Mouse (Mus musculus) neural tube, embryonic 10.5 days (tissue): ENCODE data around the gene Lrrc75a.

Experiments
- DNase-seq: peaks from one replicate; pipeline ENCODE4 v3.0.0-alpha.2; 2017; ENCODE audit warnings: low spot score; ENCODE audit errors: extremely low spot score

Gene Lrrc75a

GRCm38 (mm10) chr11:62621586-62622283 lies 26.6 kb downstream of the Lrrc75a start:
- DNase-seq = no peak

GRCm38 (mm10) chr11:62621079-62621478 lies 27.2 kb downstream of the Lrrc75a start:
- DNase-seq = no peak

- no peak for DNase-seq
These were observed 32.9 kb downstream of the Lrrc75a start for GRCm38 (mm10) chr11:62615456-62615855.

- DNase-seq = no peak
These were observed 33.4 kb downstream of the Lrrc75a start for GRCm38 (mm10) chr11:62614876-62615410.

- DNase-seq = peak; percentile 98
These were observed 34.5 kb downstream of the Lrrc75a start for GRCm38 (mm10) chr11:62613657-62614365.

GRCm38 (mm10) chr11:62612604-62613003 lies 35.7 kb downstream of the Lrrc75a start:
- DNase-seq = no peak

GRCm38 (mm10) chr11:62610304-62610703 lies 38.0 kb downstream of the Lrrc75a start:
- DNase-seq = no peak

GRCm38 (mm10) chr11:62608826-62609675 lies 39.3 kb downstream of the Lrrc75a start:
- DNase-seq = no peak

- DNase-seq = no peak
These were observed 40.4 kb downstream of the Lrrc75a start for GRCm38 (mm10) chr11:62607952-62608201.

GRCm38 (mm10) chr11:62607170-62607951 lies 41.0 kb downstream of the Lrrc75a start:
- no peak for DNase-seq

- no peak for DNase-seq
These were observed 41.8 kb downstream of the Lrrc75a start for GRCm38 (mm10) chr11:62606299-62607169.

- peak; percentile 57 for DNase-seq
These were observed 42.6 kb downstream of the Lrrc75a start for GRCm38 (mm10) chr11:62605619-62606298.

GRCm38 (mm10) chr11:62604886-62605618 lies 43.3 kb downstream of the Lrrc75a start:
- no peak for DNase-seq

- DNase-seq = no peak
These were observed 44.1 kb downstream of the Lrrc75a start for GRCm38 (mm10) chr11:62604123-62604706.

GRCm38 (mm10) chr11:62603312-62604056 lies 44.8 kb downstream of the Lrrc75a start:
- no peak for DNase-seq

GRCm38 (mm10) chr11:62602619-62603311 lies 45.6 kb downstream of the Lrrc75a start:
- peak; percentile 98 for DNase-seq
